Mouse (Mus musculus) urinary bladder, adult 2 months (tissue): Measurements from ENCODE around the gene Slc15a1. TPM values are rescaled to one million over a fixed set of nuclear protein-coding genes. Genes with fewer than 3 reads are reported as not detected.

Experiments
- DNase-seq: peaks from one replicate; pipeline ENCODE4 v3.0.0; 2022; ENCODE audit warnings: low spot score
- polyA plus RNA-seq: library from polyadenylated mRNA; depleted of rRNA; stranded (reverse); fragments of >200 nt; gene quantifications from 2 replicates; pipeline ENCODE4 v1.2.3, GENCODE M21; 2012

Slc15a1 gene
- polyA plus RNA-seq, 1 experiment: 0.04 TPM

GRCm38 (mm10) chr14:121493712-121494111, 11.3 kb downstream of the Slc15a1 start:
- DNase-seq: no peak

- no peak for DNase-seq
Observed at GRCm38 (mm10) chr14:121492328-121492727, 12.7 kb downstream of the Slc15a1 start.

- no peak for DNase-seq
Observed at GRCm38 (mm10) chr14:121485722-121486121, 19.3 kb downstream of the Slc15a1 start.

GRCm38 (mm10) chr14:121484436-121484835, 20.6 kb downstream of the Slc15a1 start:
- no peak for DNase-seq

- no peak for DNase-seq
Observed at GRCm38 (mm10) chr14:121482181-121482580, 22.9 kb downstream of the Slc15a1 start.

- no peak for DNase-seq
Observed at GRCm38 (mm10) chr14:121481591-121481990, 23.5 kb downstream of the Slc15a1 start.

GRCm38 (mm10) chr14:121479096-121479495, 26.0 kb downstream of the Slc15a1 start:
- no peak for DNase-seq

GRCm38 (mm10) chr14:121477925-121478693, 26.9 kb downstream of the Slc15a1 start:
- no peak for DNase-seq

- DNase-seq: no peak
Observed at GRCm38 (mm10) chr14:121473869-121474268, 31.2 kb downstream of the Slc15a1 start.

GRCm38 (mm10) chr14:121471545-121472121, 33.4 kb downstream of the Slc15a1 start:
- DNase-seq: no peak

- DNase-seq: no peak
Observed at GRCm38 (mm10) chr14:121469601-121470000, 35.5 kb downstream of the Slc15a1 start.

- no peak for DNase-seq
Observed at GRCm38 (mm10) chr14:121467646-121468045, 37.4 kb downstream of the Slc15a1 start.

GRCm38 (mm10) chr14:121466501-121466900, 38.6 kb downstream of the Slc15a1 start:
- DNase-seq: no peak

GRCm38 (mm10) chr14:121464318-121464717, 40.7 kb downstream of the Slc15a1 start:
- DNase-seq: no peak

GRCm38 (mm10) chr14:121462756-121463155, 42.3 kb downstream of the Slc15a1 start:
- DNase-seq: no peak

GRCm38 (mm10) chr14:121460966-121461365, 44.1 kb downstream of the Slc15a1 start:
- no peak for DNase-seq

- no peak for DNase-seq
Observed at GRCm38 (mm10) chr14:121458521-121458920, 46.5 kb downstream of the Slc15a1 start.

GRCm38 (mm10) chr14:121457536-121457935, 47.5 kb downstream of the Slc15a1 start:
- DNase-seq: no peak

GRCm38 (mm10) chr14:121456416-121457285, 48.4 kb downstream of the Slc15a1 start:
- DNase-seq: no peak

- DNase-seq: no peak
Observed at GRCm38 (mm10) chr14:121455976-121456375, 49.1 kb downstream of the Slc15a1 start.

GRCm38 (mm10) chr14:121455527-121455926, 49.5 kb downstream of the Slc15a1 start:
- peak; percentile 37 for DNase-seq

GRCm38 (mm10) chr14:121453130-121453529, 51.9 kb downstream of the Slc15a1 start:
- DNase-seq: no peak
